Mouse (Mus musculus) lung, postnatal 0 days (tissue): Measurements from ENCODE around the gene Pgam2. TPM values are rescaled to one million over a fixed set of nuclear protein-coding genes. Genes with fewer than 3 reads are reported as not detected.

Experiments used
- ATAC-seq: fragments of 200-750 bp; cut with Nextera tagmentation; 2 replicates; pipeline ENCODE4 v1.8.0; 2017; ENCODE audit warnings: moderate library complexity
- DNase-seq: peaks from one replicate; pipeline ENCODE4 v3.0.0-alpha.2; 2016; ENCODE audit warnings: low spot score
- H3K27ac ChIP-seq: fragments of 300-500 bp; sonication (generic); 2 replicates; pipeline ENCODE4 v1.5.1; 2014; ENCODE audit warnings: antibody characterized with exemption, mild to moderate bottlenecking, low read length, mixed read lengths
- H3K27me3 ChIP-seq: fragments of 300-500 bp; sonication (generic); replicated peaks from 2 replicates; pipeline ENCODE4 v1.6.1; 2014; ENCODE audit warnings: low read length, mixed read lengths; ENCODE audit not compliant: insufficient read depth
- H3K36me3 ChIP-seq: fragments of 300-500 bp; sonication (generic); 2 replicates; pipeline ENCODE4 v1.6.1; 2014; ENCODE audit warnings: low read length, mixed read lengths; ENCODE audit not compliant: insufficient read depth
- H3K4me1 ChIP-seq: fragments of 300-500 bp; sonication (generic); 2 replicates; pipeline ENCODE4 v1.6.1; 2014; ENCODE audit warnings: antibody characterized with exemption, low read depth, low read length, mixed read lengths; ENCODE audit not compliant: insufficient read depth
- H3K4me2 ChIP-seq: fragments of 300-500 bp; sonication (generic); replicated peaks from 2 replicates; pipeline ENCODE4 v1.6.1; 2014; ENCODE audit warnings: low read depth, mild to moderate bottlenecking, low read length, moderate library complexity, mixed read lengths
- H3K4me3 ChIP-seq: fragments of 300-500 bp; sonication (generic); 2 replicates; pipeline ENCODE4 v1.5.1; 2014; ENCODE audit warnings: low read depth, low read length
- H3K9ac ChIP-seq: fragments of 300-500 bp; sonication (generic); replicated peaks from 2 replicates; pipeline ENCODE4 v1.6.1; 2014; ENCODE audit warnings: low read depth, mild to moderate bottlenecking
- H3K9me3 ChIP-seq: fragments of 300-500 bp; sonication (generic); 2 replicates; pipeline ENCODE4 v1.6.1; 2016; ENCODE audit warnings: low read length, mixed read lengths
- CTCF ChIP-seq: IDR thresholded peaks from 2 replicates; pipeline ENCODE4 v1.5.1; 2016; ENCODE audit warnings: antibody characterized with exemption, mild to moderate bottlenecking
- EP300 ChIP-seq: IDR thresholded peaks from 2 replicates; pipeline ENCODE4 v1.6.1; 2016; ENCODE audit warnings: antibody characterized with exemption, mild to moderate bottlenecking, control low read depth
- WGBS: fragments of 180-500 bp; shearing (Covaris S2); extraction: QIAGEN DNeasy Blood & Tissue Kit; methylation state at CpG from one replicate; pipeline ENCODE4 v1.1.7; 2014; 5-methylcytosine and 5-hydroxymethylcytosine counted together
- polyA plus RNA-seq: library from polyadenylated mRNA; unstranded; fragments of >200 nt; fragmentation: Nextera tagmentation; extraction: Ambion mirVana; gene quantifications from 2 replicates; pipeline ENCODE4 v1.2.1, GENCODE M21; 2015

The Pgam2 gene
- polyA plus RNA-seq, 1 experiment from 2014 or later: 29.8 TPM

GRCm38 (mm10) chr11:5835057-5835456 lies 31.5 kb upstream of the Pgam2 start:
- H3K9ac ChIP-seq: no peak overlapping the region
- 0 out of 2 replicates have a peak overlapping the region, but pooled peaks have one; percentile 60 for H3K27ac ChIP-seq
- TF ChIP-seq EP300 (peak; percentile 54), CTCF (no peak)
- 70% methylated on average over 7 of the region's 7 CpGs for WGBS
- peaks cover 4% of the 10 kb centered on the region; the same call in 1 of the 2 replicates for H3K4me1 ChIP-seq
- H3K9me3 ChIP-seq: no peaks in the 10 kb centered on the region
- peaks cover 17% of the 10 kb centered on the region; the same call in 1 of the 2 replicates for H3K36me3 ChIP-seq
- H3K27me3 ChIP-seq: no peaks in the 10 kb centered on the region
- ATAC-seq: peak; percentile 75
- H3K4me3 ChIP-seq: no peak overlapping the region
- H3K4me2 ChIP-seq: no peak overlapping the region
- peak; percentile 71 for DNase-seq

DNA sequence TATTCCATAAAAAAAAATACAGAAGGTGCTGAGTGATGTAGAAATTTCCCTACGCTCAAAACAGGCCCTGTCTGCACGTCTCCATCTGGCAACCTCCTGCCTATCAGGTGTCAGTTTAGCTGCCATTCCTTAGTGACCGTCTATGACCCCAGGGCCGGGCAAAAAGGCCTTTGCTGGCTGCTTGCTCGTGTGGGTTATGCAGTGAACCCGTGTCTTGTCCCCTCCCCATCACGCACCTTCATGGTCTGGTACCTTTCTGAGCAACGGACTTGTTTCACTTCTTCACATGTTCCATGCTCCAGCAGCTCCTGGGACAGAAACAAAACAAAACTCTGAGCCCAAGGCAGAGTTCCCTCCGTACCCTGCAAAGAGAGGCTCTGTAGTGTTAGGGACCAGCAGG lies 31.0 kb upstream of the Pgam2 start:
- H3K9me3 ChIP-seq: no peaks in the 10 kb centered on the region
- WGBS: 87% methylated on average over 9 of the region's 9 CpGs
- peaks cover 17% of the 10 kb centered on the region; the same call in 1 of the 2 replicates for H3K36me3 ChIP-seq
- H3K27ac ChIP-seq: peak overlapping the region; percentile 47; the same call in 1 of the 2 replicates
- no peak overlapping the region for H3K4me2 ChIP-seq
- peaks cover 4% of the 10 kb centered on the region; the same call in 1 of the 2 replicates for H3K4me1 ChIP-seq
- ATAC-seq: no peak
- DNase-seq: no peak
- no peaks in the 10 kb centered on the region for H3K27me3 ChIP-seq
- no peak overlapping the region for H3K9ac ChIP-seq
- H3K4me3 ChIP-seq: no peak overlapping the region
- TF ChIP-seq EP300: no peak
- TF ChIP-seq CTCF: no peak

DNA sequence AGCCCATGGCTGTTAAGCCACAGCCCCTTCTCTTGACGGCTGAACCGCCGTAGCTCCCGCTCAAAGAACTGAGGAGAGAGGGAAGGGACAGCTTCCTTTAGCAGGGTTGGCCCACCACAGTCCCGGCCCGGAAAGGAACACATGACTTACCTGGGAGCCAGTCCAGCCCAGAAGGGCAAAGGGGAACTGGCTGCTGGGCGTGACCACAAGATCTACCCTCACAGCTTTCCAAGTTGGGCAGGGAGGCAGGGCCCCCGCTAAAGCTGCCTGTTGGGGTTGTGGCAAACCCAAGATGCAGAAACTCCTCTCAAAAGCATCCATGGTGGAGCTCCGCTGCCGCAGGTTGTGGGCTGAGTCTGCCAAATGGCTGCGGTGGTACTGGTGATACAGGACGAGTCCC lies 25.8 kb upstream of the Pgam2 start:
- H3K9ac ChIP-seq: no peak overlapping the region
- H3K9me3 ChIP-seq: no peaks in the 10 kb centered on the region
- H3K27ac ChIP-seq: peak overlapping the region; percentile 76
- H3K4me3 ChIP-seq: no peak overlapping the region
- 86% methylated on average over 12 of the region's 12 CpGs for WGBS
- no peaks in the 10 kb centered on the region for H3K27me3 ChIP-seq
- no peaks in the 10 kb centered on the region for H3K4me1 ChIP-seq
- H3K4me2 ChIP-seq: no peak overlapping the region
- no peak for TF ChIP-seq EP300
- TF ChIP-seq CTCF: no peak
- DNase-seq: no peak
- peaks cover 22% of the 10 kb centered on the region for H3K36me3 ChIP-seq
- ATAC-seq: no peak

DNA sequence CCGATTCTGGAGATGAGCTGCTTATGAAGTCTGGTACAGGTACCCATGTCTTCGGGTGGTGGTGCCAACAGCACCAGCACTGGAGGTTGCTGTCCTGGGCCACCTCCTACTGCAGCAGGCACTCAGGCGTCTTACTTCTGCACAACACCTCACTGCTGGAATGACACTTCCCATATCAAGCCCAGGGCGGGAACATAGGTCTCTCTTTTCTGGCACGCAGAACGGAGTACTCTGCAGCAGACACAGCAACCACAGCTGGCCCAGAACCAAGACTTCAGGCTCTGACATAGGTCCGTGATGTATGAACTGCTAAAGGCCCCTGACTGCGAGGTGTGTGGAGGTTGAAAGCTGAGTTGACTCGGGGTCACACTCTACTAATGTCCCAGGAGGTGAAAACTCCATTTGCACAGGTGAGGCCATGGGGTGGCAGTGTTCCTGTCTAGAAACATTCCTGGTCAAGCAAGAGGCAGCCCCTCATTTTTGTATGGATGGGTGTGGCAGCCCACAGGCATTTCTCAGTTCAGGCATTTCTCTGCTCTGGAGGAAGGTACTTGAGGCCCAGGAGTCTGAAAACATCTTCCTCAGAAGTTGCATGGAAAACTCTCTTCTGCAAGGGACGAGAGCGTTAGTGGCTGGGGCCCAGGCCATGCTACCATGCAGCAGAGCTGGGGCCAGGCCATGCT lies 25.1 kb upstream of the Pgam2 start:
- Histone ChIP-seq H3K4me2 (no peak overlapping the region), H3K36me3 (peaks cover 17% of the 10 kb centered on the region), H3K27me3 (no peaks in the 10 kb centered on the region), H3K9me3 (no peaks in the 10 kb centered on the region), H3K4me1 (no peaks in the 10 kb centered on the region), H3K4me3 (no peak overlapping the region), H3K9ac (no peak overlapping the region), H3K27ac (peak overlapping the region; percentile 76)
- TF ChIP-seq CTCF (peak; percentile 39), EP300 (no peak)
- ATAC-seq: peak; percentile 86
- WGBS: 64% methylated on average over 11 of the region's 11 CpGs
- DNase-seq: peak; percentile 49

DNA sequence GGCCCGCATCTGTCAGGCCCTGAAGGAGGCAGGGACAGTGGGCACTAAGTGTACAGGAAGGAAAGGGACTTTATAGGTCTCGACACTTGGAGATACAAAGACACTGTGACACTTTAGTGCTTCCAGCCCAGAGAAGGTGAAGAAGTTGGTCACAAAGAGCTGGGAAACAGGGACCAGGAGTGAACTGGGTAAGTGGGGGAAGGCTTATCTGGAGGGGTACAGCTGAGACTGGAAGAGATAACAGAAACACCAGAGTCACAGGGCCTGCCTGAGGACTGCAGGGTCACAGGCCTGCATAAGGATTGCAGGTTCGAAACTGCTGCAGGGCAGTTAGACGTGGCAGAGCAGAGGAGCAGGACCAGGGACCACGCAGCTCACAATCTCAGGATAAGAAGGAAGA lies 24.4 kb upstream of the Pgam2 start:
- Histone ChIP-seq H3K27me3 (no peaks in the 10 kb centered on the region), H3K27ac (peak overlapping the region; percentile 43), H3K4me1 (no peaks in the 10 kb centered on the region), H3K9me3 (no peaks in the 10 kb centered on the region), H3K4me3 (no peak overlapping the region), H3K36me3 (peaks cover 15% of the 10 kb centered on the region), H3K4me2 (no peak overlapping the region), H3K9ac (no peak overlapping the region)
- ATAC-seq: no peak
- WGBS: 83% methylated on average over 5 of the region's 5 CpGs
- TF ChIP-seq CTCF (no peak), EP300 (no peak)
- no peak for DNase-seq

DNA sequence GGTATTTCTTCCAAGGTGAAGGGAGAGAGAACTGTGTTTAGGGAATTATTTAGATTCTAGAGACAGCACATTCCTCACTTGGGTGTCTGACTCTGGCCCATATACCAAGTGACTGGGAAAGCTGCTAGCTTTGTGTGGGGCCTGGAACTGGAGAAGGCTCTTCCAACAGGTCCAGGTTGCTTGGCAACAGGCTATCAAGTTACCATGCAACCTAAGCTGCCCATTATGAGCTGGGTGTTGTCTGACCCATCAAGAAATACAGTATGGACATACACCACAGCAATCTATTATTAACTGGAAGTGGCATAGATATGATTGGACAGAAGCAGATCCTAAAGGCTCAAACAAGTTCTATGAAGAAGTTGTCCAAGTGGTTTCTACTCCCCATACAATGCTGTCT lies 21.9 kb upstream of the Pgam2 start:
- no peaks in the 10 kb centered on the region for H3K4me1 ChIP-seq
- ATAC-seq (no peak), DNase-seq (no peak)
- H3K9me3 ChIP-seq: no peaks in the 10 kb centered on the region
- H3K9ac ChIP-seq: no peak overlapping the region
- TF ChIP-seq EP300 (no peak), CTCF (no peak)
- peaks cover 5% of the 10 kb centered on the region; the same call in 1 of the 2 replicates for H3K36me3 ChIP-seq
- no peaks in the 10 kb centered on the region for H3K27me3 ChIP-seq
- no peak overlapping the region for H3K4me3 ChIP-seq
- no peak overlapping the region for H3K4me2 ChIP-seq
- H3K27ac ChIP-seq: no peak overlapping the region
